Mouse (Mus musculus): Measurements from ENCODE around the gene Slc25a35.

GRCm38 (mm10) chr11:68933885-68934507, 33.9 kb upstream of the Slc25a35 start:
- TF ChIP-seq CTCF (IDR thresholded peaks at IDR 0.05; ENCODE audit: low read depth, low read length): no peak
- TF ChIP-seq GATA1 (IDR thresholded peaks at IDR 0.05; ENCODE audit: borderline replicate concordance, low read length): no peak

Data from G1E (cell line).